Mouse (Mus musculus) brown adipose tissue, adult 24 weeks (tissue): ENCODE data around the gene Tpgs1. TPM values are rescaled to one million over a fixed set of nuclear protein-coding genes. Genes with fewer than 3 reads are reported as not detected.
A peak's percentile ranks its signal among the peaks of the same experiment; 100 is the strongest.

Experiments
- H3K27ac ChIP-seq: fragments of 200-500 bp; replicated peaks from 2 replicates; pipeline ENCODE4 v1.5.1; 2012; ENCODE audit warnings: low read depth, mild to moderate bottlenecking, low read length
- H3K4me1 ChIP-seq: fragments of 200-500 bp; 2 replicates; pipeline ENCODE4 v1.6.1; 2012; ENCODE audit warnings: low read length, mixed read lengths; ENCODE audit not compliant: control insufficient read depth, insufficient read depth, insufficient read length
- H3K4me3 ChIP-seq: fragments of 200-500 bp; 2 replicates; pipeline ENCODE4 v1.5.1; 2012; ENCODE audit warnings: low read depth, mild to moderate bottlenecking, low read length, moderate library complexity; ENCODE audit not compliant: insufficient read depth
- polyA plus RNA-seq: library from polyadenylated mRNA; stranded (reverse); fragments of >200 nt; gene quantifications from 2 replicates; pipeline ENCODE4 v1.2.4, GENCODE M21; 2012; ENCODE audit not compliant: missing spikeins, insufficient read depth, insufficient read length

Gene Tpgs1
- polyA plus RNA-seq, 1 experiment: 17.6 TPM

GRCm38 (mm10) chr10:79654946-79655395 is 14.2 kb upstream of the Tpgs1 start:
- Histone ChIP-seq H3K4me1 (no peaks in the 10 kb centered on the region), H3K4me3 (no peak overlapping the region), H3K27ac (no peak overlapping the region)

- no peak overlapping the region for H3K27ac ChIP-seq
- H3K4me3 ChIP-seq: no peak overlapping the region
- no peaks in the 10 kb centered on the region for H3K4me1 ChIP-seq
These were observed 10.3 kb upstream of the Tpgs1 start for GRCm38 (mm10) chr10:79658829-79659228.

GRCm38 (mm10) chr10:79660298-79660697 is 8.9 kb upstream of the Tpgs1 start:
- H3K27ac ChIP-seq: no peak overlapping the region
- no peaks in the 10 kb centered on the region for H3K4me1 ChIP-seq
- no peak overlapping the region for H3K4me3 ChIP-seq

GRCm38 (mm10) chr10:79661861-79662260 is 7.3 kb upstream of the Tpgs1 start:
- H3K4me1 ChIP-seq: no peaks in the 10 kb centered on the region
- no peak overlapping the region for H3K4me3 ChIP-seq
- H3K27ac ChIP-seq: no peak overlapping the region

- Histone ChIP-seq H3K27ac (no peak within 1 kb of the TSS), H3K4me1 (no peaks in the 10 kb centered on the region), H3K4me3 (no peak within 1 kb of the TSS)
These were observed 5.0 kb upstream of the Tpgs1 start, which contains the start of gene Madcam1 for GRCm38 (mm10) chr10:79664131-79664665. Madcam1 (plus strand) TSS chr10:79664559.

- H3K4me1 ChIP-seq: peaks cover 2% of the 10 kb centered on the region
- H3K27ac ChIP-seq: no peak overlapping the region
- no peak overlapping the region for H3K4me3 ChIP-seq
These were observed 4.1 kb upstream of the Tpgs1 start for GRCm38 (mm10) chr10:79665051-79665450.

- Histone ChIP-seq H3K4me3 (no peak overlapping the region), H3K4me1 (peaks cover 8% of the 10 kb centered on the region), H3K27ac (no peak overlapping the region)
These were observed 2.7 kb upstream of the Tpgs1 start for GRCm38 (mm10) chr10:79666493-79666892.

GRCm38 (mm10) chr10:79668076-79668475 is 1.1 kb upstream of the Tpgs1 start:
- Histone ChIP-seq H3K27ac (no peak overlapping the region), H3K4me1 (peaks cover 8% of the 10 kb centered on the region), H3K4me3 (no peak overlapping the region)

- peak overlapping the region; percentile 79 for H3K27ac ChIP-seq
- peaks cover 8% of the 10 kb centered on the region for H3K4me1 ChIP-seq
- peak overlapping the region; percentile 78 for H3K4me3 ChIP-seq
These were observed 448 bp downstream of the Tpgs1 start for GRCm38 (mm10) chr10:79669576-79670057.

- H3K4me3 ChIP-seq: peak overlapping the region; percentile 78
- peaks cover 8% of the 10 kb centered on the region for H3K4me1 ChIP-seq
- no peak overlapping the region for H3K27ac ChIP-seq
These were observed 1.1 kb downstream of the Tpgs1 start for GRCm38 (mm10) chr10:79670071-79670888.

- Histone ChIP-seq H3K4me1 (peaks cover 8% of the 10 kb centered on the region), H3K4me3 (no peak overlapping the region), H3K27ac (no peak overlapping the region)
These were observed 2.4 kb downstream of the Tpgs1 start for GRCm38 (mm10) chr10:79671396-79672087.

- Histone ChIP-seq H3K4me1 (peaks cover 8% of the 10 kb centered on the region), H3K27ac (no peak overlapping the region), H3K4me3 (no peak overlapping the region)
These were observed 2.9 kb downstream of the Tpgs1 start for GRCm38 (mm10) chr10:79672088-79672455.

- H3K27ac ChIP-seq: no peak overlapping the region
- H3K4me1 ChIP-seq: peaks cover 8% of the 10 kb centered on the region
- no peak overlapping the region for H3K4me3 ChIP-seq
These were observed 3.9 kb downstream of the Tpgs1 start for GRCm38 (mm10) chr10:79673054-79673453.

GRCm38 (mm10) chr10:79675346-79676035 is 6.3 kb downstream of the Tpgs1 start:
- H3K4me1 ChIP-seq: peaks cover 1% of the 10 kb centered on the region; the same call in 1 of the 2 replicates
- no peak overlapping the region for H3K4me3 ChIP-seq
- H3K27ac ChIP-seq: no peak overlapping the region
